Comparison of ENCODE assay signal across 17 mouse cellular contexts in genomic region chr2:34804172-34804571, GRCm38 (mm10). TPM values are rescaled to one million over a fixed set of nuclear protein-coding genes. Genes with fewer than 3 reads are reported as not detected.
DNase-seq lines count a peak whose midpoint lies in the region; ATAC-seq and TF ChIP-seq lines count a peak whose summit lies in the region.
"Had no signal": no experiment of that assay in that cellular context is flagged by ENCODE, and none has a peak within 500 bp of the region (broad histone marks: within the 10 kb centered on the region; RNA-seq: fewer than 3 reads in every experiment).

No protein-coding gene starts in this region.

- no peak for TF ChIP-seq EP300 in liver, embryonic 14.5 days (IDR thresholded peaks at IDR 0.05; ENCODE audit: low read depth)

- no peak for TF ChIP-seq CTCF in gastrocnemius, adult 2 months (IDR thresholded peaks at IDR 0.05)
- TF ChIP-seq CTCF in liver, embryonic 14.5 days (IDR thresholded peaks at IDR 0.05; ENCODE audit: low read depth), result no peak

- 0 out of 2 replicates have a peak overlapping the region, but pooled peaks have one; percentile 47 for H3K4me2 ChIP-seq in kidney, embryonic 15.5 days
- H3K4me2 ChIP-seq in liver, embryonic 14.5 days (ENCODE audit: low read depth), result peak overlapping the region; percentile 87

- ATAC-seq in kidney, embryonic 15.5 days (replicated peaks; ENCODE audit: low FRiP score), result no peak
- ATAC-seq in liver, embryonic 14.5 days (ENCODE audit: insufficient read depth), result no peak
- ATAC-seq in megakaryocyte progenitor cell, adult 5-6 weeks (replicated peaks; ENCODE audit: poor library complexity), result no peak
- ATAC-seq: forebrain, embryonic 14.5 days; inflammation-experienced regulatory T-cells, adult 6 months had no signal

- H3K4me3 ChIP-seq in gastrocnemius, adult 2 months, result peak overlapping the region; percentile 85
- H3K4me3 ChIP-seq in kidney, embryonic 15.5 days (replicated peaks), result no peak overlapping the region
- peak overlapping the region; percentile 69; the same call in 1 of the 2 replicates for H3K4me3 ChIP-seq in embryonic facial prominence, embryonic 10.5 days
- H3K4me3 ChIP-seq in liver, embryonic 14.5 days (ENCODE audit: insufficient read depth in 1 of 2, low read depth in 2 of 2, low read length in 2 of 2), result peak overlapping the region; percentile 33 to 83; a peak in 3 of 4 replicates

- no peak overlapping the region for H3K9ac ChIP-seq in kidney, embryonic 15.5 days
- H3K9ac ChIP-seq in liver, embryonic 14.5 days (replicated peaks), result peak overlapping the region; percentile 63

- peak overlapping the region; percentile 95 for H3K27ac ChIP-seq in gastrocnemius, adult 2 months
- H3K27ac ChIP-seq in kidney, embryonic 15.5 days, result no peak overlapping the region
- H3K27ac ChIP-seq in embryonic facial prominence, embryonic 10.5 days (replicated peaks), result no peak overlapping the region
- H3K27ac ChIP-seq in liver, embryonic 14.5 days, result peak overlapping the region; percentile 91

- intact Hi-C loops in gastrocnemius, adult 2 months (cut with DNase I), result loop anchor here (2.0 kb wide), 1 partner anchor 21 kb away; no protein-coding TSS in a partner anchor

- no peaks in the 10 kb centered on the region for H3K9me3 ChIP-seq in kidney, embryonic 15.5 days (replicated peaks)
- no peaks in the 10 kb centered on the region for H3K9me3 ChIP-seq in embryonic facial prominence, embryonic 10.5 days
- H3K9me3 ChIP-seq in liver, embryonic 14.5 days (ENCODE audit: control insufficient read depth, low read length), result no peaks in the 10 kb centered on the region

- no peaks in the 10 kb centered on the region for H3K27me3 ChIP-seq in kidney, embryonic 15.5 days
- H3K27me3 ChIP-seq in embryonic facial prominence, embryonic 10.5 days (replicated peaks; ENCODE audit: low read depth, poor library complexity, severe bottlenecking), result no peaks in the 10 kb centered on the region
- no peaks in the 10 kb centered on the region for H3K27me3 ChIP-seq in liver, embryonic 14.5 days (ENCODE audit: control insufficient read depth, insufficient read depth, low read length)

- WGBS in kidney, embryonic 15.5 days, result 92% methylated on average over 2 of the region's 2 CpGs
- WGBS in embryonic facial prominence, embryonic 10.5 days, result 96% methylated on average over 2 of the region's 2 CpGs
- 70% methylated on average over 2 of the region's 2 CpGs for WGBS in liver, embryonic 14.5 days (ENCODE audit: insufficient replicate concordance)

- peaks cover 36% of the 10 kb centered on the region for H3K36me3 ChIP-seq in kidney, embryonic 15.5 days
- H3K36me3 ChIP-seq in embryonic facial prominence, embryonic 10.5 days (replicated peaks), result peaks cover 51% of the 10 kb centered on the region
- peaks cover 49% of the 10 kb centered on the region for H3K36me3 ChIP-seq in liver, embryonic 14.5 days (replicated peaks; ENCODE audit: control insufficient read depth, insufficient read depth, low read depth)

- peaks cover 31% of the 10 kb centered on the region for H3K4me1 ChIP-seq in kidney, embryonic 15.5 days
- H3K4me1 ChIP-seq in embryonic facial prominence, embryonic 10.5 days, result peaks cover 26% of the 10 kb centered on the region
- H3K4me1 ChIP-seq in liver, embryonic 14.5 days (replicated peaks; ENCODE audit: control insufficient read depth in 2 of 2, insufficient read depth in 2 of 2, low read length in 1 of 2), result peaks cover 45 to 48% of the 10 kb centered on the region in 2 experiments

- no peak for DNase-seq in gastrocnemius, adult 2 months
- no peak for DNase-seq in gastrocnemius, postnatal 10 days
- DNase-seq in kidney, postnatal 4 days, result no peak
- DNase-seq in embryonic facial prominence, embryonic 10.5 days (ENCODE audit: low spot score), result no peak
- no peak for DNase-seq in liver, embryonic 14.5 days (ENCODE audit: low read depth in 3 of 3, low spot score in 3 of 3)
- DNase-seq in adrenal gland, adult 18-20 months (ENCODE audit: low spot score in 2 of 2), result no peak
- DNase-seq: adrenal gland, adult 2 months; B cell, adult 2 months; gastrocnemius, postnatal 36 days; lung, adult 18-20 months; midbrain, embryonic 14.5 days had no signal

RNA-seq across cellular contexts. Expression of gene Rabepk, which starts 4.5 kb away (rescaled TPM):
- total RNA-seq in gastrocnemius, adult 2 months (2021), result 1 to 10 TPM; 7.9 to 8.3 TPM
- 1 to 10 TPM; 8.8 to 10.0 TPM for total RNA-seq in gastrocnemius, postnatal 10 days (2021)
- 36.3 and 42.8 TPM in 2 replicates for polyA plus RNA-seq in kidney, embryonic 15.5 days (2015; fragmentation: Nextera tagmentation; extraction: Ambion mirVana)
- 39.3 and 44.2 TPM in 2 replicates for polyA plus RNA-seq in embryonic facial prominence, embryonic 10.5 days (2016; fragmentation: Nextera tagmentation; extraction: Ambion mirVana)
- polyA plus RNA-seq in liver, embryonic 14.5 days (2012; rRNA removed), result 12.3 and 15.3 TPM in 2 replicates
- polyA plus RNA-seq in liver, embryonic 14.5 days (2014; fragmentation: Nextera tagmentation; extraction: Ambion mirVana), result 25.5 and 25.6 TPM in 2 replicates
- 18.1 and 21.7 TPM in 2 replicates for total RNA-seq in megakaryocyte progenitor cell, adult 5-6 weeks (2015)
- 40.4 and 52.7 TPM in 2 replicates for total RNA-seq in megakaryocyte progenitor cell, adult 5-6 weeks (2017)
- total RNA-seq in adrenal gland, adult 18-20 months (2021), result 10 to 100 TPM; 23.9 to 26.7 TPM

RNA-seq across cellular contexts. Expression of gene Fbxw2, which starts 21.9 kb away (rescaled TPM):
- total RNA-seq in gastrocnemius, adult 2 months (2021), result 10 to 100 TPM; 52.5 to 53.2 TPM
- total RNA-seq in gastrocnemius, postnatal 10 days (2021), result 10 to 100 TPM; 46.6 to 48.1 TPM
- 79.3 and 82.0 TPM in 2 replicates for polyA plus RNA-seq in kidney, embryonic 15.5 days (2015; fragmentation: Nextera tagmentation; extraction: Ambion mirVana)
- 77.3 and 79.0 TPM in 2 replicates for polyA plus RNA-seq in embryonic facial prominence, embryonic 10.5 days (2016; fragmentation: Nextera tagmentation; extraction: Ambion mirVana)
- polyA plus RNA-seq in liver, embryonic 14.5 days (2012; rRNA removed), result 26.3 and 30.8 TPM in 2 replicates
- 38.6 and 41.7 TPM in 2 replicates for polyA plus RNA-seq in liver, embryonic 14.5 days (2014; fragmentation: Nextera tagmentation; extraction: Ambion mirVana)
- total RNA-seq in megakaryocyte progenitor cell, adult 5-6 weeks (2015), result 47.7 and 48.8 TPM in 2 replicates
- total RNA-seq in megakaryocyte progenitor cell, adult 5-6 weeks (2017), result 49.1 and 54.3 TPM in 2 replicates
- 10 to 100 TPM; 66.5 to 68.9 TPM for total RNA-seq in adrenal gland, adult 18-20 months (2021)

RNA-seq across cellular contexts. Expression of gene Gm34653, which starts 28.6 kb away (rescaled TPM):
- total RNA-seq in gastrocnemius, adult 2 months (2021), result under 1 TPM; 0.18 to 0.39 TPM
- total RNA-seq in gastrocnemius, postnatal 10 days (2021), result not detected
- polyA plus RNA-seq in kidney, embryonic 15.5 days (2015; fragmentation: Nextera tagmentation; extraction: Ambion mirVana), result 0.16 TPM in 1 of 2 replicates, not detected in the other
- polyA plus RNA-seq in embryonic facial prominence, embryonic 10.5 days (2016; fragmentation: Nextera tagmentation; extraction: Ambion mirVana), result 0.09 TPM in 1 of 2 replicates, not detected in the other
- polyA plus RNA-seq in liver, embryonic 14.5 days (2012; rRNA removed), result 0.02 TPM in 1 of 2 replicates, not detected in the other
- polyA plus RNA-seq in liver, embryonic 14.5 days (2014; fragmentation: Nextera tagmentation; extraction: Ambion mirVana), result not detected in 2 replicates
- 0.64 TPM in 1 of 2 replicates, not detected in the other for total RNA-seq in megakaryocyte progenitor cell, adult 5-6 weeks (2015)
- total RNA-seq in megakaryocyte progenitor cell, adult 5-6 weeks (2017), result not detected in 2 replicates
- total RNA-seq in adrenal gland, adult 18-20 months (2021), result not detected
- total RNA-seq: adrenal gland, adult 2 months; gastrocnemius, postnatal 36 days; layer of hippocampus, postnatal 25 days had no signal
- polyA plus RNA-seq: adrenal gland, adult 2 months; cortical plate, adult 2 months; forebrain, embryonic 14.5 days; inflammation-experienced regulatory T-cells, adult 6 months; midbrain, embryonic 14.5 days had no signal

RNA-seq across cellular contexts. Expression of gene Hspa5, which starts 32.4 kb away (rescaled TPM):
- 100 to 1,000 TPM; 174 to 245 TPM for total RNA-seq in gastrocnemius, adult 2 months (2021)
- total RNA-seq in gastrocnemius, postnatal 10 days (2021), result 100 to 1,000 TPM; 187 to 207 TPM
- polyA plus RNA-seq in kidney, embryonic 15.5 days (2015; fragmentation: Nextera tagmentation; extraction: Ambion mirVana), result 989 and 1,038 TPM in 2 replicates
- 908 and 968 TPM in 2 replicates for polyA plus RNA-seq in embryonic facial prominence, embryonic 10.5 days (2016; fragmentation: Nextera tagmentation; extraction: Ambion mirVana)
- 74.0 and 253 TPM in 2 replicates for polyA plus RNA-seq in liver, embryonic 14.5 days (2012; rRNA removed)
- 461 and 479 TPM in 2 replicates for polyA plus RNA-seq in liver, embryonic 14.5 days (2014; fragmentation: Nextera tagmentation; extraction: Ambion mirVana)
- total RNA-seq in megakaryocyte progenitor cell, adult 5-6 weeks (2015), result 536 and 641 TPM in 2 replicates
- total RNA-seq in megakaryocyte progenitor cell, adult 5-6 weeks (2017), result 1,697 and 1,773 TPM in 2 replicates
- total RNA-seq in adrenal gland, adult 18-20 months (2021), result 100 to 1,000 TPM; 686 to 689 TPM

RNA-seq across cellular contexts. Expression of gene Gapvd1, which starts 49.1 kb away (rescaled TPM):
- 10 to 100 TPM; 34.0 to 35.5 TPM for total RNA-seq in gastrocnemius, adult 2 months (2021)
- total RNA-seq in gastrocnemius, postnatal 10 days (2021), result 10 to 100 TPM; 37.7 to 46.4 TPM
- polyA plus RNA-seq in kidney, embryonic 15.5 days (2015; fragmentation: Nextera tagmentation; extraction: Ambion mirVana), result 81.3 and 84.6 TPM in 2 replicates
- polyA plus RNA-seq in embryonic facial prominence, embryonic 10.5 days (2016; fragmentation: Nextera tagmentation; extraction: Ambion mirVana), result 80.6 and 87.1 TPM in 2 replicates
- 20.1 and 22.9 TPM in 2 replicates for polyA plus RNA-seq in liver, embryonic 14.5 days (2012; rRNA removed)
- polyA plus RNA-seq in liver, embryonic 14.5 days (2014; fragmentation: Nextera tagmentation; extraction: Ambion mirVana), result 71.8 and 76.6 TPM in 2 replicates
- 45.4 and 56.7 TPM in 2 replicates for total RNA-seq in megakaryocyte progenitor cell, adult 5-6 weeks (2015)
- total RNA-seq in megakaryocyte progenitor cell, adult 5-6 weeks (2017), result 73.4 and 83.3 TPM in 2 replicates
- total RNA-seq in adrenal gland, adult 18-20 months (2021), result 10 to 100 TPM; 51.6 to 66.8 TPM

Comparison
In these comparisons a context has a peak if more than half of its experiments do, and no peak if none do; other contexts are left out.
1. H3K27ac ChIP-seq: peak in gastrocnemius, adult 2 months (single experiment) and liver, embryonic 14.5 days (single experiment); none in kidney, embryonic 15.5 days (single experiment) and embryonic facial prominence, embryonic 10.5 days (single experiment).